ENCODE assay signal across 9 mouse cellular contexts in genomic region chr6:29819309-29819708, GRCm38 (mm10). TPM values are rescaled to one million over a fixed set of nuclear protein-coding genes. Genes with fewer than 3 reads are reported as not detected.
DNase-seq lines count a peak whose midpoint lies in the region; ATAC-seq and TF ChIP-seq lines count a peak whose summit lies in the region.
"Had no signal": no experiment of that assay in that cellular context is flagged by ENCODE, and none has a peak within 500 bp of the region (broad histone marks: within the 10 kb centered on the region; RNA-seq: fewer than 3 reads in every experiment).

No protein-coding gene starts in this region.

- no peak for TF ChIP-seq POLR2A in cerebellum, adult 2 months (IDR thresholded peaks at IDR 0.05; ENCODE audit: borderline replicate concordance, insufficient read depth, low read length)
- no peak for TF ChIP-seq POLR2A in liver, adult 2 months (IDR thresholded peaks at IDR 0.05; ENCODE audit: extremely low read depth, insufficient read depth, low read length)

- H3K27me3 ChIP-seq in cerebellum, adult 2 months (ENCODE audit: control insufficient read depth, insufficient read depth, low read length) = no peaks in the 10 kb centered on the region
- H3K27me3 ChIP-seq in liver, adult 2 months (ENCODE audit: control insufficient read depth, insufficient read depth, low read length) = no peaks in the 10 kb centered on the region
- no peaks in the 10 kb centered on the region for H3K27me3 ChIP-seq in liver, embryonic 12.5 days (replicated peaks)
- no peaks in the 10 kb centered on the region for H3K27me3 ChIP-seq in kidney, postnatal 0 days (ENCODE audit: insufficient read depth, low read length)
- H3K27me3 ChIP-seq in neural tube, embryonic 15.5 days (replicated peaks) = no peaks in the 10 kb centered on the region
- H3K27me3 ChIP-seq: liver, embryonic 15.5 days had no signal

- H3K9me3 ChIP-seq in liver, embryonic 12.5 days (replicated peaks) = no peaks in the 10 kb centered on the region
- no peaks in the 10 kb centered on the region for H3K9me3 ChIP-seq in kidney, postnatal 0 days (replicated peaks; ENCODE audit: low read length)
- H3K9me3 ChIP-seq in neural tube, embryonic 15.5 days (replicated peaks) = no peaks in the 10 kb centered on the region
- H3K9me3 ChIP-seq: liver, embryonic 15.5 days had no signal

- TF ChIP-seq CTCF in cerebellum, adult 2 months (IDR thresholded peaks at IDR 0.05; ENCODE audit: borderline replicate concordance, insufficient read depth, low read depth, low read length) = peak; percentile 49; the same call in 1 of the 2 replicates
- peak; percentile 51 for TF ChIP-seq CTCF in liver, adult 2 months (IDR thresholded peaks at IDR 0.05; ENCODE audit: low read depth, low read length)
- peak; percentile 85 for TF ChIP-seq CTCF in kidney, postnatal 0 days (IDR thresholded peaks at IDR 0.05; ENCODE audit: low read depth)

- H3K36me3 ChIP-seq in liver, adult 2 months (ENCODE audit: control insufficient read depth, insufficient read depth, low read length) = no peaks in the 10 kb centered on the region
- no peaks in the 10 kb centered on the region for H3K36me3 ChIP-seq in liver, embryonic 12.5 days
- no peaks in the 10 kb centered on the region for H3K36me3 ChIP-seq in kidney, postnatal 0 days (ENCODE audit: insufficient read depth, low read length)
- H3K36me3 ChIP-seq in neural tube, embryonic 15.5 days = 0 out of 2 replicates have a peak, but pooled peaks cover 6% of the 10 kb centered on the region
- H3K36me3 ChIP-seq: liver, embryonic 15.5 days had no signal

- H3K27ac ChIP-seq in cerebellum, adult 2 months (ENCODE audit: insufficient read depth, low read length) = no peak overlapping the region
- no peak overlapping the region for H3K27ac ChIP-seq in liver, adult 2 months (replicated peaks; ENCODE audit: insufficient read depth, low read depth, low read length)
- H3K27ac ChIP-seq in liver, embryonic 12.5 days = no peak overlapping the region
- no peak overlapping the region for H3K27ac ChIP-seq in kidney, postnatal 0 days
- H3K27ac ChIP-seq in neural tube, embryonic 15.5 days (replicated peaks) = no peak overlapping the region
- H3K27ac ChIP-seq: liver, embryonic 15.5 days had no signal

- no peak overlapping the region for H3K4me2 ChIP-seq in liver, embryonic 12.5 days
- no peak overlapping the region for H3K4me2 ChIP-seq in kidney, postnatal 0 days (ENCODE audit: low read length)
- no peak overlapping the region for H3K4me2 ChIP-seq in neural tube, embryonic 15.5 days
- H3K4me2 ChIP-seq: liver, embryonic 15.5 days had no signal

- H3K79me2 ChIP-seq in liver, adult 2 months (ENCODE audit: control insufficient read depth, insufficient read depth, low read length) = peaks cover 6% of the 10 kb centered on the region; the same call in 1 of the 2 replicates

- DNase-seq in cerebellum, adult 2 months = peak in 1 of 2 experiments; percentile 29
- no peak for DNase-seq in cerebellum, adult 11 months
- peak; percentile 70 for DNase-seq in liver, adult 2 months (ENCODE audit: extremely low read depth, low read depth, low spot score)
- DNase-seq in brain, embryonic 18.5 days (ENCODE audit: low read depth, low spot score) = peak; percentile 24
- peak; percentile 75 for DNase-seq in kidney, postnatal 0 days (ENCODE audit: low spot score)
- peak; percentile 56 for DNase-seq in retina, embryonic 14.5 days (ENCODE audit: low spot score)

- H3K9ac ChIP-seq in liver, adult 2 months (ENCODE audit: low read depth, low read length) = no peak overlapping the region
- H3K9ac ChIP-seq in liver, embryonic 12.5 days = no peak overlapping the region
- H3K9ac ChIP-seq in kidney, postnatal 0 days (ENCODE audit: low read depth, low read length) = no peak overlapping the region
- H3K9ac ChIP-seq in neural tube, embryonic 15.5 days (replicated peaks) = no peak overlapping the region
- H3K9ac ChIP-seq: liver, embryonic 15.5 days had no signal

- WGBS in cerebellum, adult 2 months = 30% methylated on average over 3 of the region's 3 CpGs
- WGBS in liver, adult 2 months = 10% methylated on average over 3 of the region's 3 CpGs
- 24% methylated on average over 3 of the region's 3 CpGs for WGBS in liver, embryonic 12.5 days (ENCODE audit: insufficient replicate concordance)
- WGBS in kidney, postnatal 0 days = 21% methylated on average over 3 of the region's 3 CpGs
- 30% methylated on average over 3 of the region's 3 CpGs for WGBS in neural tube, embryonic 15.5 days

- ATAC-seq in liver, embryonic 12.5 days = no peak
- no peak for ATAC-seq in kidney, postnatal 0 days (replicated peaks; ENCODE audit: low FRiP score, low read depth)
- no peak for ATAC-seq in neural tube, embryonic 15.5 days (ENCODE audit: low FRiP score)

- H3K4me1 ChIP-seq in cerebellum, adult 2 months (ENCODE audit: control insufficient read depth, insufficient read depth, low read length) = no peaks in the 10 kb centered on the region; the same call in 1 of the 2 replicates
- H3K4me1 ChIP-seq in liver, adult 2 months (ENCODE audit: control insufficient read depth, insufficient read depth, low read length) = peaks cover 18% of the 10 kb centered on the region
- H3K4me1 ChIP-seq in liver, embryonic 12.5 days = no peaks in the 10 kb centered on the region
- H3K4me1 ChIP-seq in kidney, postnatal 0 days (replicated peaks; ENCODE audit: insufficient read depth, low read length) = no peaks in the 10 kb centered on the region
- H3K4me1 ChIP-seq in neural tube, embryonic 15.5 days = peaks cover 14% of the 10 kb centered on the region
- H3K4me1 ChIP-seq: liver, embryonic 15.5 days had no signal

- H3K4me3 ChIP-seq in cerebellum, adult 2 months (replicated peaks; ENCODE audit: insufficient read depth, low read depth, low read length) = no peak overlapping the region
- no peak overlapping the region for H3K4me3 ChIP-seq in liver, adult 2 months (ENCODE audit: insufficient read depth, low read depth, low read length)
- H3K4me3 ChIP-seq in liver, embryonic 12.5 days = no peak overlapping the region
- no peak overlapping the region for H3K4me3 ChIP-seq in kidney, postnatal 0 days (replicated peaks; ENCODE audit: low read depth, low read length)
- H3K4me3 ChIP-seq in neural tube, embryonic 15.5 days (replicated peaks) = no peak overlapping the region
- H3K4me3 ChIP-seq: liver, embryonic 15.5 days had no signal

RNA-seq across cellular contexts. Expression of gene Ahcyl2, which starts 51.5 kb away (rescaled TPM):
- 123 and 125 TPM in 2 replicates for polyA plus RNA-seq in cerebellum, adult 2 months (2012; rRNA removed)
- 8.9 and 11.8 TPM in 2 replicates for total RNA-seq in liver, adult 2 months (2014; rRNA removed)
- polyA plus RNA-seq in liver, adult 2 months (2012; rRNA removed) = 5.2 and 7.4 TPM in 2 replicates
- polyA plus RNA-seq in liver, embryonic 12.5 days (2016; fragmentation: Nextera tagmentation; extraction: Ambion mirVana) = 8.6 and 10.2 TPM in 2 replicates
- 18.5 and 18.7 TPM in 2 replicates for polyA plus RNA-seq in kidney, postnatal 0 days (2015; fragmentation: Nextera tagmentation; extraction: Ambion mirVana)
- 19.4 and 20.8 TPM in 2 replicates for polyA plus RNA-seq in neural tube, embryonic 15.5 days (2015; fragmentation: Nextera tagmentation; extraction: Ambion mirVana)
